Mouse (Mus musculus) cerebellum, postnatal 10 days (tissue): ENCODE results near the gene Atm.

Source experiments
- DNase-seq, 2 experiments: peaks; one replicate each; pipeline ENCODE4 v3.0.0; 2021; ENCODE audit warnings: mixed read lengths in 2 of 2

The Atm gene

DNA sequence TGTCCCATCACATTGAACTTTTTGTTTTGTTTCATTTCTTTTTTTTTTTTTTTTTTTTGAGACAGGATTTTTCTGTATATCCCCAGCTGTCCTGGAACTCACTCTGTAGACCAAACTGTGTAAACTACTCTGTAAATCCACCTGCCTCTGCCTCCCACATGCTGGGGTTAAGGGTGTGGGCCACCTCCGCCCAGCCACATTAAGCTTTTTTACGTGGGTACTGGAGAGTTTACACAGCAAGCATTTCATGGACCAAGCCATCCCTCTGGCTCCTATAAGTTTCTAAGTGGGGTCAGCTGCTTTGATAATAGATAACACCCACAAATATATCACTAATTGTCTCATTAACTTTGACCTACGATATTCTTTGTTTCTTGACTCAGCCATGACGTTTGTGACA, 128.0 kb downstream of the Atm start:
- DNase-seq, result no peak

- DNase-seq, result peak; percentile 88 to 89
Measured at GRCm38 (mm10) chr9:53404753-53405722, 131.5 kb downstream of the Atm start.

GRCm38 (mm10) chr9:53404050-53404752, 132.3 kb downstream of the Atm start:
- DNase-seq, result no peak

DNA sequence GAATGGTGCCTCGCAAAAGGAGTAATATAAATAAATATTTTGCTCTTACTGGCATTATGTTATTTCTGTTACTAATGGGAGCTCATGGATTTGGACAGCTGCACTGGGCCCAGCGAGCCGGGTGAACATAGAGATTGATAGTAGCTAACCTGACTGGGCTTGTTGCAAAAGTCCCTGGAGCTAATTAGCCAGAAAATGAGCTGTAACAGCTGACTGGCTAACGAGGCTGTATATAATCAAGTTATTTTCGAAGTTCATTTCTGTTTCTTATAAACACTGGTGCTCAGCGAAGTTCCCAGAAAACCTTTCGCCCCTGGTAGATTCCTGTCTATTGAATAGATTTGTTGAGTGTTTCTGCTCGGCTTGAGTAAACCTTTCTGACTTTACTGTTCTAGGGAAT, 133.5 kb downstream of the Atm start:
- no peak for DNase-seq

- DNase-seq, result peak; percentile 51 to 63
Measured at GRCm38 (mm10) chr9:53402291-53402711, 134.2 kb downstream of the Atm start, which contains the start of gene 4930550C14Rik. Gene 4930550C14Rik, plus strand, starts transcription at chr9:53402325.

DNA sequence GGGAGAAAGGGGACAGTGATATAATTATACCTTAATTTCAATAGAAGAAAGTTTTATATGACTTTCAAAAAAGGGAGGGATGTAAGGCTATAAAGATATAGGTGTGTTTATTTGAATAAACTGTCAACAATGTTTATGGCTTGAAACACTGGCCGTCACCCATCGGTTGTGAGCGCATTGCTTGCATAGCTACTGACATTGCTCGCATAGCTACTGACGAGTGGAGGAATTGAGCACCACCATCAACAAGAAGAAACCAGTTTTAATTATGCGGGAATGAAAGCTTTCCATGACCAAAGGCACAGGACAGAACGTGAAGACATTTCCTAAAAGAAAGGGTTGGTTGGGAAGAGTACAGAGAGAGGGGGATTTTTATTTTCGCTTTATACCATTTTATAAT, 135.4 kb downstream of the Atm start:
- DNase-seq, result no peak

DNA sequence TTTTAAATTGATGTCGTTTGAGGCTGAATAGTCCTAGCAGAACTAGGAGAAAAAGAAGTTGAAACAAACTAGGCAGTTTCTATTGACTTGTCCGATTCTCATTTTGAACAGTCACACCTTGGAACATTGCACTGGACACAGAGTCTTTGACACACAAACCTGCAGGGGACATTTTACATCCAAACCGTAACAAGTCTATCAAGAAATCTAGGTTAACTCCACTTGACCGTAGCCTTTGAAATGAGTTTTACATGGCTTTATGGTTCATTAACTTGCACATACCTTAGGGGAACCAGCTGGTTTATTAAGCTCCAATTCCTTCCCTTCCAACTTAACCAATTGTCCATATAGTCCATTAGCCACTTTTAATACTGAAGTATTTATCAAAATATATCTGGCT, 135.8 kb downstream of the Atm start:
- DNase-seq, result no peak

DNA sequence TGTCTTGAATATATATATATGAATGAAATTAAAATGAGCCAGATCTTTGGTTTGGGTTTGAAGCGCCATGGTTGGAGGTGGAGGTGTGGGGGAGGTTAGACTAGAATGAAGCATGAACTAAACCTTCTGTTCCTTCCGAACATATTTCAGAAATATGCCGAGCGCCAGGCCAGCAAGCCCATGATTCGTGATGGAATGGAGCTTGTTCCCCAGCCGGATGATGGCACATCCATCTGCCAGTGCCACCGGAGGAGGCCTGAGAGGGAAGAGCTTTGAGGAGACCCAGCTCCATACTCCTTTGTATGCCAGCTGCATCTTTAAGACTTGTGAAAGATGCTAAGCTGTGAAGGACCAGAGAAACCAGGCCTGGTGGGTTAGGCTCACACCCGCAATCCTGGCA, 137.0 kb downstream of the Atm start:
- DNase-seq, result no peak

DNA sequence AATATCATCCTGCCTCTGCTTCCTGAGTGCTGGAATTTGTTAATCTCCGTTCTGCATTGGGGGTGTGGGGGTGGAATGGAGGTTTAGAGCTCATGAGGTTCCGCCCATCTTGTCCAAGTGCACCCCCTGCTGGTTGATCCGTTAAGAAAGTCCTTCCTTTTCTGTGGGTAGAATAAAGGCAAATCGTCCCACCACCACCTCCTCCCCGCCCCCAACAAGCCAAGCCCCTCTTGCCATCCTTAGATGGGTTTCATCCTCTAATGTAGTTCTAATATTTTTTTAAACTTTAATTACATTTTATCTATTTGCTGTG, 138.2 kb downstream of the Atm start:
- DNase-seq, result peak; percentile 87 to 89

GRCm38 (mm10) chr9:53397685-53398387, 138.7 kb downstream of the Atm start:
- DNase-seq, result no peak

- DNase-seq, result no peak
Measured at GRCm38 (mm10) chr9:53390136-53390535, 146.4 kb downstream of the Atm start.
